Comparison of ENCODE assay signal across 8 mouse cellular contexts in the genomic region with DNA sequence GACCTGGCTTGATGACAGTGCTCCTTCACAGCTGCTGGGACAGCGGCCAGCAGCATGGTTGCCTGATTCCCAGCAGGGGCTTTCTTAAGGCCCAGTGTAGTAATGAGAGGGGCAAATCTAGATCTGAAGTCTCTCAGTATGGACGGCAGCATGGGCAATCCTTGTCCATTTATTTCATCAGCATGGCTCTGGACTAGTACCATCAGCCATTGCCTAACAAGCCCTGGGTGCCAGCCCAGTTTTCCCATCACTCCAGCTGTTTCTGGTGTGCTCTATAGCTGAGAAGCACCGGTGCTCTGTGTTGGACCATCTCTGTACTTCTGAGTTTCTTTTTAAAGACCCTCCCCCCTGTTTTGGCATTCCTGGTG. TPM values are rescaled to one million over a fixed set of nuclear protein-coding genes. Genes with fewer than 3 reads are reported as not detected.
DNase-seq lines count a peak whose midpoint lies in the region; ATAC-seq and TF ChIP-seq lines count a peak whose summit lies in the region.

No protein-coding gene starts in this region.

- 0 out of 2 replicates have a peak, but pooled peaks cover 6% of the 10 kb centered on the region for H3K27me3 ChIP-seq in forebrain, embryonic 13.5 days
- no peaks in the 10 kb centered on the region for H3K27me3 ChIP-seq in forebrain, embryonic 11.5 days (ENCODE audit: control insufficient read depth, insufficient read depth, low read length)
- H3K27me3 ChIP-seq in midbrain, embryonic 13.5 days: peaks cover 8% of the 10 kb centered on the region
- H3K27me3 ChIP-seq in midbrain, embryonic 11.5 days (ENCODE audit: control insufficient read depth, insufficient read depth, low read length): no peaks in the 10 kb centered on the region
- no peaks in the 10 kb centered on the region for H3K27me3 ChIP-seq in limb, embryonic 12.5 days
- no peaks in the 10 kb centered on the region for H3K27me3 ChIP-seq in stomach, postnatal 0 days (ENCODE audit: control insufficient read depth, insufficient read depth, low read length)

- H3K4me2 ChIP-seq in forebrain, embryonic 13.5 days: peak overlapping the region; percentile 74
- no peak overlapping the region for H3K4me2 ChIP-seq in forebrain, embryonic 11.5 days (ENCODE audit: low read depth, low read length, severe bottlenecking)
- peak overlapping the region; percentile 84; the same call in 1 of the 2 replicates for H3K4me2 ChIP-seq in midbrain, embryonic 13.5 days (replicated peaks)
- H3K4me2 ChIP-seq in midbrain, embryonic 11.5 days: no peak overlapping the region
- H3K4me2 ChIP-seq in limb, embryonic 12.5 days: peak overlapping the region; percentile 72
- H3K4me2 ChIP-seq in stomach, postnatal 0 days (replicated peaks; ENCODE audit: low read depth): peak overlapping the region; percentile 94

- TF ChIP-seq EP300 in stomach, postnatal 0 days (optimal IDR thresholded peaks at IDR 0.05): no peak

- no peak for TF ChIP-seq CTCF in stomach, postnatal 0 days (IDR thresholded peaks at IDR 0.05; ENCODE audit: low read depth)

- DNase-seq in forebrain, embryonic 11.5 days (ENCODE audit: low spot score): no peak
- no peak for DNase-seq in midbrain, embryonic 11.5 days (ENCODE audit: low spot score, missing footprints)
- no peak for DNase-seq in stomach, postnatal 0 days (ENCODE audit: low spot score)
- no peak for DNase-seq in testis, postnatal 14 days (ENCODE audit: low spot score)
- no peak for DNase-seq in testis, postnatal 10 days (ENCODE audit: low spot score)

- 0 out of 2 replicates have a peak overlapping the region, but pooled peaks have one; percentile 55 for H3K4me3 ChIP-seq in forebrain, embryonic 13.5 days
- no peak overlapping the region for H3K4me3 ChIP-seq in forebrain, embryonic 11.5 days (ENCODE audit: low read depth, low read length)
- H3K4me3 ChIP-seq in midbrain, embryonic 13.5 days (replicated peaks): 0 out of 2 replicates have a peak overlapping the region, but pooled peaks have one; percentile 4
- no peak overlapping the region for H3K4me3 ChIP-seq in midbrain, embryonic 11.5 days (ENCODE audit: low read depth, low read length)
- H3K4me3 ChIP-seq in limb, embryonic 12.5 days (replicated peaks): peak overlapping the region; percentile 72
- H3K4me3 ChIP-seq in stomach, postnatal 0 days (ENCODE audit: low read depth, low read length): peak overlapping the region; percentile 12; the same call in 1 of the 2 replicates

- H3K9ac ChIP-seq in forebrain, embryonic 13.5 days: peak overlapping the region; percentile 9; the same call in 1 of the 2 replicates
- no peak overlapping the region for H3K9ac ChIP-seq in forebrain, embryonic 11.5 days (ENCODE audit: low read length)
- H3K9ac ChIP-seq in midbrain, embryonic 13.5 days (replicated peaks): no peak overlapping the region
- no peak overlapping the region for H3K9ac ChIP-seq in midbrain, embryonic 11.5 days (ENCODE audit: low read length)
- H3K9ac ChIP-seq in limb, embryonic 12.5 days (replicated peaks): no peak overlapping the region
- no peak overlapping the region for H3K9ac ChIP-seq in stomach, postnatal 0 days (ENCODE audit: low read length)

- H3K36me3 ChIP-seq in forebrain, embryonic 13.5 days (ENCODE audit: poor library complexity, severe bottlenecking): no peaks in the 10 kb centered on the region
- no peaks in the 10 kb centered on the region for H3K36me3 ChIP-seq in forebrain, embryonic 11.5 days (ENCODE audit: control insufficient read depth, insufficient read depth, low read length)
- no peaks in the 10 kb centered on the region for H3K36me3 ChIP-seq in midbrain, embryonic 13.5 days
- H3K36me3 ChIP-seq in midbrain, embryonic 11.5 days (ENCODE audit: control insufficient read depth, insufficient read depth, low read length): no peaks in the 10 kb centered on the region
- peaks cover 9% of the 10 kb centered on the region; the same call in 1 of the 2 replicates for H3K36me3 ChIP-seq in limb, embryonic 12.5 days
- H3K36me3 ChIP-seq in stomach, postnatal 0 days (ENCODE audit: control insufficient read depth, insufficient read depth, low read length): no peaks in the 10 kb centered on the region

- no peaks in the 10 kb centered on the region for H3K9me3 ChIP-seq in forebrain, embryonic 13.5 days (replicated peaks)
- H3K9me3 ChIP-seq in forebrain, embryonic 11.5 days (ENCODE audit: control insufficient read depth, low read length): no peaks in the 10 kb centered on the region
- H3K9me3 ChIP-seq in midbrain, embryonic 13.5 days: no peaks in the 10 kb centered on the region
- H3K9me3 ChIP-seq in midbrain, embryonic 11.5 days (ENCODE audit: control insufficient read depth, low read length): no peaks in the 10 kb centered on the region
- H3K9me3 ChIP-seq in limb, embryonic 12.5 days: no peaks in the 10 kb centered on the region
- H3K9me3 ChIP-seq in stomach, postnatal 0 days (ENCODE audit: control insufficient read depth, low read length): no peaks in the 10 kb centered on the region

- H3K4me1 ChIP-seq in forebrain, embryonic 13.5 days: peaks cover 52% of the 10 kb centered on the region
- no peaks in the 10 kb centered on the region for H3K4me1 ChIP-seq in forebrain, embryonic 11.5 days (replicated peaks; ENCODE audit: control insufficient read depth, insufficient read depth, low read length)
- peaks cover 31% of the 10 kb centered on the region for H3K4me1 ChIP-seq in midbrain, embryonic 13.5 days (replicated peaks)
- H3K4me1 ChIP-seq in midbrain, embryonic 11.5 days (ENCODE audit: control insufficient read depth, insufficient read depth, low read length): no peaks in the 10 kb centered on the region
- H3K4me1 ChIP-seq in limb, embryonic 12.5 days (replicated peaks): peaks cover 47% of the 10 kb centered on the region
- H3K4me1 ChIP-seq in stomach, postnatal 0 days (replicated peaks; ENCODE audit: control insufficient read depth, insufficient read depth): peaks cover 12% of the 10 kb centered on the region

- no peak overlapping the region for H3K27ac ChIP-seq in forebrain, embryonic 13.5 days
- no peak overlapping the region for H3K27ac ChIP-seq in forebrain, embryonic 11.5 days (ENCODE audit: low read depth, low read length)
- H3K27ac ChIP-seq in midbrain, embryonic 13.5 days: no peak overlapping the region
- no peak overlapping the region for H3K27ac ChIP-seq in midbrain, embryonic 11.5 days (ENCODE audit: low read depth, low read length)
- no peak overlapping the region for H3K27ac ChIP-seq in limb, embryonic 12.5 days
- H3K27ac ChIP-seq in stomach, postnatal 0 days (replicated peaks): no peak overlapping the region

- no peak for ATAC-seq in forebrain, embryonic 13.5 days
- ATAC-seq in forebrain, embryonic 11.5 days (replicated peaks; ENCODE audit: low FRiP score): no peak
- ATAC-seq in midbrain, embryonic 13.5 days: no peak
- no peak for ATAC-seq in midbrain, embryonic 11.5 days (ENCODE audit: low FRiP score)
- ATAC-seq in limb, embryonic 12.5 days (ENCODE audit: insufficient number of reproducible peaks, insufficient read depth, low FRiP score, low TSS enrichment, low read depth): no peak
- ATAC-seq in stomach, postnatal 0 days (ENCODE audit: low FRiP score, low TSS enrichment): no peak

- WGBS in forebrain, embryonic 13.5 days: 70% methylated on average over 3 of the region's 3 CpGs
- WGBS in forebrain, embryonic 11.5 days: 71% methylated on average over 3 of the region's 3 CpGs
- WGBS in midbrain, embryonic 13.5 days: 66% methylated on average over 3 of the region's 3 CpGs
- WGBS in midbrain, embryonic 11.5 days: 84% methylated on average over 3 of the region's 3 CpGs
- 65% methylated on average over 3 of the region's 3 CpGs for WGBS in limb, embryonic 12.5 days
- 66% methylated on average over 3 of the region's 3 CpGs for WGBS in stomach, postnatal 0 days

RNA-seq across cellular contexts. Expression of a gene that starts 3.3 kb away (rescaled TPM):
- polyA plus RNA-seq in forebrain, embryonic 13.5 days (2015; fragmentation: Nextera tagmentation; extraction: Ambion mirVana): 8.1 and 8.9 TPM in 2 replicates
- polyA plus RNA-seq in forebrain, embryonic 11.5 days (2014; fragmentation: Nextera tagmentation; extraction: Ambion mirVana): 9.2 and 10.3 TPM in 2 replicates
- polyA plus RNA-seq in midbrain, embryonic 13.5 days (2015; fragmentation: Nextera tagmentation; extraction: Ambion mirVana): 5.1 and 5.3 TPM in 2 replicates
- polyA plus RNA-seq in midbrain, embryonic 11.5 days (2014; fragmentation: Nextera tagmentation; extraction: Ambion mirVana): 5.5 and 7.8 TPM in 2 replicates
- polyA plus RNA-seq in limb, embryonic 12.5 days (2016; fragmentation: Nextera tagmentation; extraction: Ambion mirVana): 24.1 and 24.3 TPM in 2 replicates
- polyA plus RNA-seq in stomach, postnatal 0 days (2015; fragmentation: Nextera tagmentation; extraction: Ambion mirVana): 16.8 and 17.8 TPM in 2 replicates

Comparison
In these comparisons a context has a peak if more than half of its experiments do, and no peak if none do; other contexts are left out.
1. H3K4me2 ChIP-seq: peak in forebrain, embryonic 13.5 days (single experiment), midbrain, embryonic 13.5 days (single experiment), limb, embryonic 12.5 days (single experiment) and stomach, postnatal 0 days (single experiment); none in forebrain, embryonic 11.5 days (single experiment) and midbrain, embryonic 11.5 days (single experiment).
2. H3K4me3 ChIP-seq: peak in forebrain, embryonic 13.5 days (single experiment), midbrain, embryonic 13.5 days (single experiment), limb, embryonic 12.5 days (single experiment) and stomach, postnatal 0 days (single experiment); none in forebrain, embryonic 11.5 days (single experiment) and midbrain, embryonic 11.5 days (single experiment).